Mouse (Mus musculus) lung, adult 2 months (tissue): Measurements from ENCODE around the gene Trappc2l.

ENCODE experiments used
- CTCF ChIP-seq: fragments of 200-500 bp; IDR thresholded peaks from 2 replicates; pipeline ENCODE4 v1.5.1; 2011; ENCODE audit warnings: mild to moderate bottlenecking, low read length, control low read depth; ENCODE audit not compliant: insufficient read depth
- POLR2A ChIP-seq: fragments of 200-500 bp; IDR thresholded peaks from 2 replicates; pipeline ENCODE4 v1.6.1; 2011; ENCODE audit warnings: low read depth, mild to moderate bottlenecking, control low read depth, low read length, borderline replicate concordance; ENCODE audit errors: extremely low read depth

- TF ChIP-seq CTCF (no peak), POLR2A (no peak)
These were observed 17.5 kb upstream of the Trappc2l start for GRCm38 (mm10) chr8:122593783-122594507.
